Comparison of ENCODE assay signal across 10 mouse cellular contexts in the genomic region with DNA sequence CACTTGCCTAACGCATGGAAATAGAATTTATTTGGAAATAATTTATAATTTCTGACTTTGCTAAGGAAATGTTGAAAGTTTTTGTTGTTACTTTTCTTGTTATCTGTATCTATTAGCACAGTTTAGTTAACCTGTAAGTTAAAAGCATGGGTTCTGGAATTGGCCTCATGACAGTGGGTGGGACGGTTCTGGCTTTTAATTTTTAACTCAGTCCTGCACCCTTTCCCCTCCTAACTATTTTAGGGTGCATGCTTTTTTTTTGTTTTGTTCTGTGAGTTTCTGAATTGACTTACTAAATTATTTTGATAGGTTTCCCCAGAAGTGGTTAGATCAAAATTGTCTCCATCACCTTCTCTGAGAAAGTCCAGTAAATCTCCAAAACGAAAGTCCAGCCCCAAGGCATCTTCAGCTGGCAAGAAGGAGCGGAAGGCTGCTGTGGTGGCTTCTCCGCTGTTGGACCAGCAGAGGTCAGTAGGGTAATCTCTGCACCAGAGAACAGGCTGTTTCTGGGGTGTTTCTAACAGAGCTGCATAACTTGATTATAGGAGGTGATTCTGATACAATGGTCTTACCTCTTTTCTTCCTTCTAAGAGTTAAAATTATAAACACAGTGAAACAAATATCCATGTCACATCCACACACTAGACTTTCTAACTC. TPM values are rescaled to one million over a fixed set of nuclear protein-coding genes. Genes with fewer than 3 reads are reported as not detected.
DNase-seq lines count a peak whose midpoint lies in the region; ATAC-seq and TF ChIP-seq lines count a peak whose summit lies in the region.
"Had no signal": no experiment of that assay in that cellular context is flagged by ENCODE, and none has a peak within 500 bp of the region (broad histone marks: within the 10 kb centered on the region; RNA-seq: fewer than 3 reads in every experiment).

No protein-coding gene starts in this region.

- no peak overlapping the region for H3K4me2 ChIP-seq in forebrain, postnatal 0 days (ENCODE audit: low read depth)
- no peak overlapping the region for H3K4me2 ChIP-seq in forebrain, embryonic 12.5 days
- no peak overlapping the region for H3K4me2 ChIP-seq in lung, postnatal 0 days (replicated peaks; ENCODE audit: low read depth, low read length)
- H3K4me2 ChIP-seq in stomach, postnatal 0 days (replicated peaks; ENCODE audit: low read depth), result no peak overlapping the region
- H3K4me2 ChIP-seq: heart, embryonic 15.5 days; midbrain, embryonic 12.5 days had no signal

- H3K27me3 ChIP-seq in forebrain, postnatal 0 days (ENCODE audit: insufficient read depth, low read length), result no peaks in the 10 kb centered on the region
- H3K27me3 ChIP-seq in forebrain, embryonic 12.5 days, result no peaks in the 10 kb centered on the region
- no peaks in the 10 kb centered on the region for H3K27me3 ChIP-seq in lung, postnatal 0 days (replicated peaks; ENCODE audit: insufficient read depth, low read length)
- no peaks in the 10 kb centered on the region for H3K27me3 ChIP-seq in stomach, postnatal 0 days (ENCODE audit: control insufficient read depth, insufficient read depth, low read length)
- no peaks in the 10 kb centered on the region for H3K27me3 ChIP-seq in thymus, adult 2 months (ENCODE audit: control insufficient read depth, insufficient read depth, low read length)
- H3K27me3 ChIP-seq: heart, embryonic 15.5 days; midbrain, embryonic 12.5 days had no signal

- no peak overlapping the region for H3K4me3 ChIP-seq in forebrain, postnatal 0 days (ENCODE audit: low read depth, low read length)
- H3K4me3 ChIP-seq in forebrain, embryonic 12.5 days (replicated peaks), result no peak overlapping the region
- no peak overlapping the region for H3K4me3 ChIP-seq in lung, postnatal 0 days (ENCODE audit: low read depth, low read length)
- H3K4me3 ChIP-seq in stomach, postnatal 0 days (ENCODE audit: low read depth, low read length), result no peak overlapping the region
- H3K4me3 ChIP-seq in thymus, adult 2 months (ENCODE audit: control insufficient read depth, insufficient read depth, low read length), result no peak overlapping the region
- H3K4me3 ChIP-seq: heart, embryonic 15.5 days; midbrain, embryonic 12.5 days had no signal

- H3K9me3 ChIP-seq in forebrain, postnatal 0 days (ENCODE audit: low read length), result no peaks in the 10 kb centered on the region
- no peaks in the 10 kb centered on the region for H3K9me3 ChIP-seq in forebrain, embryonic 12.5 days
- H3K9me3 ChIP-seq in lung, postnatal 0 days (ENCODE audit: low read length), result no peaks in the 10 kb centered on the region
- no peaks in the 10 kb centered on the region for H3K9me3 ChIP-seq in stomach, postnatal 0 days (ENCODE audit: control insufficient read depth, low read length)
- H3K9me3 ChIP-seq: heart, embryonic 15.5 days; midbrain, embryonic 12.5 days had no signal

- DNase-seq in forebrain, postnatal 0 days, result peak; percentile 35
- no peak for DNase-seq in lung, postnatal 0 days (ENCODE audit: low spot score)
- DNase-seq in lung, postnatal 36 days, result no peak
- peak; percentile 36 to 45 for DNase-seq in kidney, adult 8-10 months
- no peak for DNase-seq in stomach, postnatal 0 days (ENCODE audit: low spot score)
- no peak for DNase-seq in thymus, adult 18-20 months
- no peak for DNase-seq in thymus, adult 2 months

- H3K36me3 ChIP-seq in forebrain, postnatal 0 days (ENCODE audit: insufficient read depth), result 0 out of 2 replicates have a peak, but pooled peaks cover 3% of the 10 kb centered on the region
- H3K36me3 ChIP-seq in forebrain, embryonic 12.5 days (replicated peaks), result peaks cover 3% of the 10 kb centered on the region; the same call in 1 of the 2 replicates
- H3K36me3 ChIP-seq in lung, postnatal 0 days (ENCODE audit: insufficient read depth, low read length), result no peaks in the 10 kb centered on the region
- peaks cover 3% of the 10 kb centered on the region; the same call in 1 of the 2 replicates for H3K36me3 ChIP-seq in stomach, postnatal 0 days (ENCODE audit: control insufficient read depth, insufficient read depth, low read length)
- H3K36me3 ChIP-seq in thymus, adult 2 months (ENCODE audit: control insufficient read depth, insufficient read depth, low read length), result 0 out of 2 replicates have a peak, but pooled peaks cover 8% of the 10 kb centered on the region
- H3K36me3 ChIP-seq: midbrain, embryonic 12.5 days had no signal

- no peak for TF ChIP-seq EP300 in lung, postnatal 0 days (IDR thresholded peaks at IDR 0.05)
- no peak for TF ChIP-seq EP300 in stomach, postnatal 0 days (optimal IDR thresholded peaks at IDR 0.05)

- ATAC-seq in forebrain, postnatal 0 days, result no peak
- no peak for ATAC-seq in forebrain, embryonic 12.5 days (ENCODE audit: low FRiP score)
- ATAC-seq in lung, postnatal 0 days, result no peak
- ATAC-seq in stomach, postnatal 0 days (ENCODE audit: low FRiP score, low TSS enrichment), result no peak

- 60% methylated on average over 5 of the region's 5 CpGs for WGBS in forebrain, postnatal 0 days
- WGBS in forebrain, embryonic 12.5 days, result 69% methylated on average over 5 of the region's 5 CpGs
- WGBS in lung, postnatal 0 days, result 74% methylated on average over 5 of the region's 5 CpGs
- 73% methylated on average over 5 of the region's 5 CpGs for WGBS in stomach, postnatal 0 days
- 95% methylated on average over 5 of the region's 5 CpGs for WGBS in thymus, adult 2 months

- no peak overlapping the region for H3K27ac ChIP-seq in forebrain, postnatal 0 days (ENCODE audit: low read depth, low read length)
- H3K27ac ChIP-seq in forebrain, embryonic 12.5 days, result no peak overlapping the region
- H3K27ac ChIP-seq in lung, postnatal 0 days (ENCODE audit: low read length), result no peak overlapping the region
- H3K27ac ChIP-seq in stomach, postnatal 0 days (replicated peaks), result no peak overlapping the region
- H3K27ac ChIP-seq in thymus, adult 2 months (ENCODE audit: control insufficient read depth, insufficient read depth, low read length), result no peak overlapping the region
- H3K27ac ChIP-seq: heart, embryonic 15.5 days; midbrain, embryonic 12.5 days had no signal

- TF ChIP-seq POLR2A in thymus, adult 2 months (IDR thresholded peaks at IDR 0.05; ENCODE audit: control insufficient read depth, extremely low read depth, insufficient read depth, low read length, poor library complexity), result no peak

- peak; percentile 54 for TF ChIP-seq CTCF in forebrain, postnatal 0 days (IDR thresholded peaks at IDR 0.05; ENCODE audit: low read depth)
- peak; percentile 27 for TF ChIP-seq CTCF in lung, postnatal 0 days (IDR thresholded peaks at IDR 0.05)
- peak; percentile 55 for TF ChIP-seq CTCF in stomach, postnatal 0 days (IDR thresholded peaks at IDR 0.05; ENCODE audit: low read depth)
- no peak for TF ChIP-seq CTCF in thymus, adult 2 months (IDR thresholded peaks at IDR 0.05; ENCODE audit: borderline replicate concordance, control insufficient read depth, extremely low read depth, insufficient read depth, low read length, poor library complexity)

- no peak overlapping the region for H3K9ac ChIP-seq in forebrain, postnatal 0 days
- no peak overlapping the region for H3K9ac ChIP-seq in forebrain, embryonic 12.5 days
- no peak overlapping the region for H3K9ac ChIP-seq in lung, postnatal 0 days (replicated peaks; ENCODE audit: low read depth)
- no peak overlapping the region for H3K9ac ChIP-seq in stomach, postnatal 0 days (ENCODE audit: low read length)
- H3K9ac ChIP-seq: heart, embryonic 15.5 days; midbrain, embryonic 12.5 days had no signal

- no peaks in the 10 kb centered on the region for H3K4me1 ChIP-seq in forebrain, postnatal 0 days (ENCODE audit: insufficient read depth)
- no peaks in the 10 kb centered on the region for H3K4me1 ChIP-seq in forebrain, embryonic 12.5 days
- no peaks in the 10 kb centered on the region for H3K4me1 ChIP-seq in lung, postnatal 0 days (ENCODE audit: insufficient read depth, low read depth, low read length)
- no peaks in the 10 kb centered on the region for H3K4me1 ChIP-seq in stomach, postnatal 0 days (replicated peaks; ENCODE audit: control insufficient read depth, insufficient read depth)
- H3K4me1 ChIP-seq in thymus, adult 2 months (replicated peaks; ENCODE audit: control insufficient read depth, insufficient read depth, low read length), result no peaks in the 10 kb centered on the region
- H3K4me1 ChIP-seq: heart, embryonic 15.5 days; midbrain, embryonic 12.5 days had no signal

RNA-seq across cellular contexts. Expression of gene Zc3h13, which starts 25.3 kb away (rescaled TPM):
- 21.4 and 25.7 TPM in 2 replicates for total RNA-seq in forebrain, postnatal 0 days (2014; rRNA removed)
- polyA plus RNA-seq in forebrain, postnatal 0 days (2015; fragmentation: Nextera tagmentation; extraction: Ambion mirVana), result 31.4 and 51.3 TPM in 2 replicates
- polyA plus RNA-seq in forebrain, embryonic 12.5 days (2016; fragmentation: Nextera tagmentation; extraction: Ambion mirVana), result 48.1 and 49.6 TPM in 2 replicates
- 24.3 and 25.8 TPM in 2 replicates for polyA plus RNA-seq in lung, postnatal 0 days (2015; fragmentation: Nextera tagmentation; extraction: Ambion mirVana)
- 13.9 and 15.9 TPM in 2 replicates for polyA plus RNA-seq in stomach, postnatal 0 days (2015; fragmentation: Nextera tagmentation; extraction: Ambion mirVana)
- polyA plus RNA-seq in thymus, adult 2 months (2012; rRNA removed), result 12.5 and 12.8 TPM in 2 replicates

Comparison
In these comparisons a context has a peak if more than half of its experiments do, and no peak if none do; other contexts are left out.
1. DNase-seq: peak in forebrain, postnatal 0 days (single experiment) and kidney, adult 8-10 months (2 of 2); none in lung, postnatal 0 days (single experiment), lung, postnatal 36 days (single experiment), stomach, postnatal 0 days (single experiment), thymus, adult 18-20 months (0 of 2) and thymus, adult 2 months (single experiment).